In genomic region chr16:23401463-23401862, GRCm38 (mm10) we compare ENCODE assay signal across 15 mouse cellular contexts. TPM values are rescaled to one million over a fixed set of nuclear protein-coding genes. Genes with fewer than 3 reads are reported as not detected.
DNase-seq lines count a peak whose midpoint lies in the region; ATAC-seq and TF ChIP-seq lines count a peak whose summit lies in the region.
"Had no signal": no experiment of that assay in that cellular context is flagged by ENCODE, and none has a peak within 500 bp of the region (broad histone marks: within the 10 kb centered on the region; RNA-seq: fewer than 3 reads in every experiment).

No protein-coding gene starts in this region.

- TF ChIP-seq POLR2A in MEL (IDR thresholded peaks at IDR 0.05; ENCODE audit: control insufficient read depth in 1 of 2, insufficient read depth in 1 of 2, low read depth in 1 of 2, low read length in 2 of 2, poor library complexity in 1 of 2): no peak

- TF ChIP-seq CTCF in MEL (IDR thresholded peaks at IDR 0.05 in 2 of 3, conservative IDR thresholded peaks at IDR 0.05 in 1 of 3; ENCODE audit: control insufficient read depth in 1 of 3, insufficient read depth in 1 of 3, low read depth in 2 of 3, low read length in 3 of 3, poor library complexity in 1 of 3, severe bottlenecking in 1 of 3): no peak
- TF ChIP-seq CTCF in midbrain, postnatal 0 days (IDR thresholded peaks at IDR 0.05): no peak
- TF ChIP-seq CTCF in hindbrain, postnatal 0 days (IDR thresholded peaks at IDR 0.05; ENCODE audit: low read depth): no peak

- H3K4me3 ChIP-seq in kidney, embryonic 14.5 days (ENCODE audit: low read length): no peak overlapping the region
- H3K4me3 ChIP-seq in MEL (ENCODE audit: control insufficient read depth in 1 of 2, insufficient read depth in 1 of 2, low read depth in 2 of 2, low read length in 2 of 2): no peak overlapping the region
- no peak overlapping the region for H3K4me3 ChIP-seq in liver, embryonic 16.5 days (ENCODE audit: low read depth, low read length)
- H3K4me3 ChIP-seq in midbrain, postnatal 0 days (ENCODE audit: low read depth, low read length): no peak overlapping the region
- no peak overlapping the region for H3K4me3 ChIP-seq in hindbrain, postnatal 0 days (ENCODE audit: low read length)
- H3K4me3 ChIP-seq: liver, embryonic 15.5 days had no signal

- H3K79me2 ChIP-seq in MEL (ENCODE audit: control insufficient read depth, insufficient read depth, low read length, poor library complexity): no peaks in the 10 kb centered on the region

- no peak overlapping the region for H3K4me2 ChIP-seq in kidney, embryonic 14.5 days (replicated peaks; ENCODE audit: low read depth, low read length)
- H3K4me2 ChIP-seq in liver, embryonic 16.5 days (ENCODE audit: low read depth, low read length): no peak overlapping the region
- no peak overlapping the region for H3K4me2 ChIP-seq in midbrain, postnatal 0 days (ENCODE audit: low read depth, low read length, poor library complexity, severe bottlenecking)
- no peak overlapping the region for H3K4me2 ChIP-seq in hindbrain, postnatal 0 days (ENCODE audit: low read depth, low read length)
- H3K4me2 ChIP-seq: liver, embryonic 15.5 days had no signal

- no peak overlapping the region for H3K9ac ChIP-seq in kidney, embryonic 14.5 days (ENCODE audit: low read depth, low read length)
- H3K9ac ChIP-seq in MEL (ENCODE audit: control insufficient read depth, low read depth, low read length, poor library complexity, severe bottlenecking): no peak overlapping the region
- H3K9ac ChIP-seq in liver, embryonic 16.5 days (ENCODE audit: low read depth, low read length): no peak overlapping the region
- H3K9ac ChIP-seq in midbrain, postnatal 0 days (replicated peaks; ENCODE audit: low read length, poor library complexity, severe bottlenecking): no peak overlapping the region
- no peak overlapping the region for H3K9ac ChIP-seq in hindbrain, postnatal 0 days (replicated peaks; ENCODE audit: low read length)
- H3K9ac ChIP-seq: liver, embryonic 15.5 days had no signal

- H3K27ac ChIP-seq in kidney, embryonic 14.5 days (ENCODE audit: low read depth, low read length): peak overlapping the region; percentile 19; the same call in 1 of the 2 replicates
- no peak overlapping the region for H3K27ac ChIP-seq in MEL (ENCODE audit: control insufficient read depth, low read depth, low read length)
- no peak overlapping the region for H3K27ac ChIP-seq in liver, embryonic 16.5 days (ENCODE audit: low read length)
- no peak overlapping the region for H3K27ac ChIP-seq in midbrain, postnatal 0 days (ENCODE audit: low read depth, low read length)
- H3K27ac ChIP-seq in hindbrain, postnatal 0 days: no peak overlapping the region
- H3K27ac ChIP-seq: liver, embryonic 15.5 days had no signal

- peak; percentile 33; the same call in 1 of the 2 replicates for ATAC-seq in kidney, embryonic 14.5 days (ENCODE audit: low FRiP score, low TSS enrichment)
- ATAC-seq in liver, embryonic 16.5 days (ENCODE audit: low read depth): peak; percentile 35; the same call in 1 of the 2 replicates
- no peak for ATAC-seq in midbrain, postnatal 0 days (ENCODE audit: low FRiP score)
- ATAC-seq in hindbrain, postnatal 0 days: no peak
- ATAC-seq: forebrain, embryonic 14.5 days; midbrain, embryonic 16.5 days had no signal

- H3K4me1 ChIP-seq in kidney, embryonic 14.5 days (ENCODE audit: control insufficient read depth, insufficient read depth, low read length): peaks cover 7% of the 10 kb centered on the region; the same call in 1 of the 2 replicates
- H3K4me1 ChIP-seq in MEL (ENCODE audit: control insufficient read depth in 1 of 2, insufficient read depth in 2 of 2, low read length in 2 of 2): peaks cover 0 to 3% of the 10 kb centered on the region in 2 experiments; a peak in 1 of 4 replicates
- no peaks in the 10 kb centered on the region for H3K4me1 ChIP-seq in liver, embryonic 16.5 days (ENCODE audit: control insufficient read depth, low read depth, low read length)
- no peaks in the 10 kb centered on the region for H3K4me1 ChIP-seq in midbrain, postnatal 0 days (ENCODE audit: insufficient read depth, low read length)
- no peaks in the 10 kb centered on the region for H3K4me1 ChIP-seq in hindbrain, postnatal 0 days (ENCODE audit: insufficient read depth, low read length)

- WGBS in kidney, embryonic 14.5 days: 12% methylated on average over 4 of the region's 4 CpGs
- WGBS in liver, embryonic 16.5 days (ENCODE audit: insufficient replicate concordance): 9% methylated on average over 4 of the region's 4 CpGs
- WGBS in midbrain, postnatal 0 days: 80% methylated on average over 4 of the region's 4 CpGs
- 62% methylated on average over 4 of the region's 4 CpGs for WGBS in hindbrain, postnatal 0 days

- no peak for TF ChIP-seq RAD21 in MEL (IDR thresholded peaks at IDR 0.05; ENCODE audit: low read depth, low read length)

- no peak for DNase-seq in kidney, postnatal 25 days
- DNase-seq in MEL (ENCODE audit: low read depth, low spot score): peak; percentile 49
- peak; percentile 13 for DNase-seq in c-Kit-positive CD71-positive TER-119-positive erythroid progenitor cells, embryonic 14.5 days (ENCODE audit: low spot score)
- DNase-seq in midbrain, postnatal 0 days (ENCODE audit: low spot score): no peak
- no peak for DNase-seq in hindbrain, postnatal 0 days (ENCODE audit: low spot score)
- DNase-seq: kidney, adult 8-10 months; thymus, postnatal 25 days had no signal

- TF ChIP-seq EP300 in MEL (IDR thresholded peaks at IDR 0.05; ENCODE audit: low read depth in 1 of 2, low read length in 2 of 2): peak in 1 of 2 experiments; percentile 35; a peak in 1 of 4 replicates

- H3K27me3 ChIP-seq in kidney, embryonic 14.5 days (ENCODE audit: control insufficient read depth, insufficient read depth, low read length): no peaks in the 10 kb centered on the region
- H3K27me3 ChIP-seq in MEL (ENCODE audit: control insufficient read depth in 1 of 2, insufficient read depth in 2 of 2, low read length in 2 of 2): no peaks in the 10 kb centered on the region
- H3K27me3 ChIP-seq in liver, embryonic 16.5 days (ENCODE audit: control insufficient read depth, insufficient read depth, low read depth, low read length): no peaks in the 10 kb centered on the region
- no peaks in the 10 kb centered on the region for H3K27me3 ChIP-seq in midbrain, postnatal 0 days (ENCODE audit: insufficient read depth, low read length)
- H3K27me3 ChIP-seq in hindbrain, postnatal 0 days (ENCODE audit: insufficient read depth, low read length): no peaks in the 10 kb centered on the region
- H3K27me3 ChIP-seq: liver, embryonic 15.5 days had no signal

- H3K36me3 ChIP-seq in kidney, embryonic 14.5 days (ENCODE audit: control insufficient read depth, insufficient read depth, low read length): no peaks in the 10 kb centered on the region
- H3K36me3 ChIP-seq in MEL (ENCODE audit: control insufficient read depth in 1 of 2, insufficient read depth in 2 of 2, low read length in 2 of 2): no peaks in the 10 kb centered on the region
- H3K36me3 ChIP-seq in liver, embryonic 16.5 days (ENCODE audit: control insufficient read depth, insufficient read depth): no peaks in the 10 kb centered on the region
- H3K36me3 ChIP-seq in midbrain, postnatal 0 days (ENCODE audit: insufficient read depth, low read length): no peaks in the 10 kb centered on the region
- H3K36me3 ChIP-seq in hindbrain, postnatal 0 days (ENCODE audit: insufficient read depth, low read length): no peaks in the 10 kb centered on the region
- H3K36me3 ChIP-seq: liver, embryonic 15.5 days had no signal

- H3K9me3 ChIP-seq in kidney, embryonic 14.5 days (ENCODE audit: control insufficient read depth, low read length): no peaks in the 10 kb centered on the region
- no peaks in the 10 kb centered on the region for H3K9me3 ChIP-seq in MEL (replicated peaks; ENCODE audit: insufficient read depth, low read length)
- H3K9me3 ChIP-seq in liver, embryonic 16.5 days (replicated peaks; ENCODE audit: control insufficient read depth, low read length): no peaks in the 10 kb centered on the region
- H3K9me3 ChIP-seq in midbrain, postnatal 0 days (ENCODE audit: low read length): no peaks in the 10 kb centered on the region
- no peaks in the 10 kb centered on the region for H3K9me3 ChIP-seq in hindbrain, postnatal 0 days (ENCODE audit: low read length)
- H3K9me3 ChIP-seq: liver, embryonic 15.5 days had no signal

TF ChIP-seq in MEL, 35 proteins besides CTCF, POLR2A, EP300 and RAD21:
- TF ChIP-seq TCF12 (IDR thresholded peaks at IDR 0.05; ENCODE audit: low read depth, low read length): peak; percentile 21; the same call in 1 of the 2 replicates
- TF ChIP-seq TAL1 (IDR thresholded peaks at IDR 0.05; ENCODE audit: low read length): peak; percentile 68
- no peak for TF ChIP-seq ZKSCAN1 (IDR thresholded peaks at IDR 0.05; ENCODE audit: low read depth, low read length)
- no peak for TF ChIP-seq USF1 (IDR thresholded peaks at IDR 0.05; ENCODE audit: low read depth, low read length)
- TF ChIP-seq ETS1 (IDR thresholded peaks at IDR 0.05; ENCODE audit: low read depth, low read length): no peak
- TF ChIP-seq GATA1 (IDR thresholded peaks at IDR 0.05; ENCODE audit: low read depth, low read length): peak; percentile 41

RNA-seq across cellular contexts. Expression of gene Rtp1, which starts 27.5 kb away (rescaled TPM):
- polyA plus RNA-seq in kidney, embryonic 14.5 days (2014; fragmentation: Nextera tagmentation; extraction: Ambion mirVana): not detected in 2 replicates
- not detected in 2 replicates for total RNA-seq in MEL (2012; rRNA removed)
- not detected for polyA plus RNA-seq in MEL (2012; ENCODE audit: insufficient read depth in 1 of 2, insufficient read length in 2 of 2, low read depth in 1 of 2, low replicate concordance in 2 of 2, missing spikeins in 1 of 2)
- polyA plus RNA-seq in liver, embryonic 16.5 days (2015; fragmentation: Nextera tagmentation; extraction: Ambion mirVana): not detected in 2 replicates
- total RNA-seq in midbrain, postnatal 0 days (2014; rRNA removed): 0.28 and 0.77 TPM in 2 replicates
- polyA plus RNA-seq in midbrain, postnatal 0 days (2015; fragmentation: Nextera tagmentation; extraction: Ambion mirVana): 0.13 and 0.33 TPM in 2 replicates
- 0.29 and 0.99 TPM in 2 replicates for total RNA-seq in hindbrain, postnatal 0 days (2014; rRNA removed)
- polyA plus RNA-seq in hindbrain, postnatal 0 days (2015; fragmentation: Nextera tagmentation; extraction: Ambion mirVana): 0.21 and 0.36 TPM in 2 replicates
- total RNA-seq: granulocyte monocyte progenitor cell, adult 5-6 weeks; hematopoietic stem cell, adult 5-6 weeks had no signal
- polyA plus RNA-seq: embryonic facial prominence, embryonic 11.5 days; liver, embryonic 15.5 days had no signal

Comparison
In these comparisons a context has a peak if more than half of its experiments do, and no peak if none do; other contexts are left out.
1. ATAC-seq: peak in kidney, embryonic 14.5 days (single experiment) and liver, embryonic 16.5 days (single experiment); none in midbrain, postnatal 0 days (single experiment) and hindbrain, postnatal 0 days (single experiment).
2. DNase-seq: peak in MEL (single experiment) and c-Kit-positive CD71-positive TER-119-positive erythroid progenitor cells, embryonic 14.5 days (single experiment); none in kidney, postnatal 25 days (0 of 2), midbrain, postnatal 0 days (single experiment) and hindbrain, postnatal 0 days (single experiment).